Mouse (Mus musculus): ENCODE data around the gene Sox6.

- TF ChIP-seq CTCF (IDR thresholded peaks at IDR 0.05; ENCODE audit: low read depth, low read length) (no peak), GATA1 (IDR thresholded peaks at IDR 0.05; ENCODE audit: borderline replicate concordance, low read length) (no peak)
These were observed 244.3 kb downstream of the Sox6 start for GRCm38 (mm10) chr7:115794139-115794858.

Data from G1E (cell line).